Mouse (Mus musculus): ENCODE measurements around the gene Med20. TPM values are rescaled to one million over a fixed set of nuclear protein-coding genes. Genes with fewer than 3 reads are reported as not detected.

Med20 gene
- polyA plus RNA-seq, 1 experiment, result 20.6 TPM

DNA sequence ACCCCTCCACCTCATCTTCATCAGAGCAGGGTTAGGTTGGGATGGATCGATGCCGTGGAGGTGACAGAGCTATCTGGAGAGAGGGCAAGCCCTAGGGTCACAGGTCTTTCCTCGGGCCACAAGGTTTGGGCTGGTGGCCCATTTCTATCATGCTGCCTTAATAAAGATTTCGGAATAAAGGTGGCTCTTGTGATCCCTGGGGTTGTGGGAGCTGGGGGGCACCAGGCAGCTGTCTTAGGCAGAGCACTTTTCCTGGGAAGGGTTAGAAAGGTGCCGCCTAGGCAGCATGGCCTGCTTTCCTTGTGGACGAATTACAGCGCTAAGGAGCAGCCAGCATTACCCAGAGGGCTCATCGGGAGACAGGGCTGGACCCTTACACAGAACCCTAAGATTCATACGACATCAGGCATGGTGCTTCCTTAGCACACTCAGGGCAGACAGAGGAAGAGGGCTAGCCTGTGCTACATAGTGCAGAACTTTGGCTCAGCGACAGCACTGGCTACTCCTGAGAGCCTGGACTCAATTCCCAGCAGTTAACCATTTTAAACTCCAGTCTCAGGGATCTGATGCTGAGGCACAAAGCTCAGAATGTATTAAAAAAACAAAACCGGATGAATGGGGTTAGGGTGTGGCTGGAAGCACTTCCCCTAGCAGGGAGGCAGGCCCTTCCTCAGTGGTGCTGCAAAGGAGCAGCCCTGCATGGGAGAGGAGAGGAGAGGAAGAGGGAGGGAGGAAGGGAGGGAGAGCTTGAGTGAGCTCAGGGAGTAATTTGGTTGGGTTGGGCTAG is 11.7 kb upstream of the Med20 start:
- H3K36me3 ChIP-seq (ENCODE audit: control insufficient read depth, insufficient read depth, low read length), result peaks cover 23% of the 10 kb centered on the region
- 72% methylated on average over 11 of the region's 11 CpGs for WGBS
- TF ChIP-seq POLR2A (IDR thresholded peaks at IDR 0.05; ENCODE audit: low read depth, low read length) (no peak), CTCF (IDR thresholded peaks at IDR 0.05; ENCODE audit: extremely low read depth, insufficient read depth, insufficient read length, insufficient replicate concordance) (no peak)
- no peaks in the 10 kb centered on the region for H3K27me3 ChIP-seq (ENCODE audit: control insufficient read depth, insufficient read depth, low read length)
- H3K4me1 ChIP-seq (ENCODE audit: control insufficient read depth, insufficient read depth, insufficient read length), result peaks cover 40% of the 10 kb centered on the region
- H3K27ac ChIP-seq (ENCODE audit: insufficient read depth, low read length), result peak overlapping the region; percentile 73
- no peak overlapping the region for H3K4me3 ChIP-seq (ENCODE audit: extremely low read depth, insufficient read depth, insufficient read length)
- DNase-seq (ENCODE audit: low read depth in 1 of 2, low spot score in 2 of 2), result no peak

- H3K27ac ChIP-seq (ENCODE audit: insufficient read depth, low read length), result peak overlapping the region; percentile 73
- H3K4me3 ChIP-seq (ENCODE audit: extremely low read depth, insufficient read depth, insufficient read length), result no peak overlapping the region
- peaks cover 33% of the 10 kb centered on the region for H3K4me1 ChIP-seq (ENCODE audit: control insufficient read depth, insufficient read depth, insufficient read length)
- peaks cover 28% of the 10 kb centered on the region for H3K36me3 ChIP-seq (ENCODE audit: control insufficient read depth, insufficient read depth, low read length)
- H3K27me3 ChIP-seq (ENCODE audit: control insufficient read depth, insufficient read depth, low read length), result no peaks in the 10 kb centered on the region
- no peak for TF ChIP-seq POLR2A (IDR thresholded peaks at IDR 0.05; ENCODE audit: low read depth, low read length)
- no peak for TF ChIP-seq CTCF (IDR thresholded peaks at IDR 0.05; ENCODE audit: extremely low read depth, insufficient read depth, insufficient read length, insufficient replicate concordance)
- peak in 1 of 2 experiments; percentile 33 for DNase-seq (ENCODE audit: low read depth in 1 of 2, low spot score in 2 of 2)
- 23% methylated on average over 13 of the region's 13 CpGs for WGBS
Observed at GRCm38 (mm10) chr17:47600601-47601388, 10.6 kb upstream of the Med20 start.

DNA sequence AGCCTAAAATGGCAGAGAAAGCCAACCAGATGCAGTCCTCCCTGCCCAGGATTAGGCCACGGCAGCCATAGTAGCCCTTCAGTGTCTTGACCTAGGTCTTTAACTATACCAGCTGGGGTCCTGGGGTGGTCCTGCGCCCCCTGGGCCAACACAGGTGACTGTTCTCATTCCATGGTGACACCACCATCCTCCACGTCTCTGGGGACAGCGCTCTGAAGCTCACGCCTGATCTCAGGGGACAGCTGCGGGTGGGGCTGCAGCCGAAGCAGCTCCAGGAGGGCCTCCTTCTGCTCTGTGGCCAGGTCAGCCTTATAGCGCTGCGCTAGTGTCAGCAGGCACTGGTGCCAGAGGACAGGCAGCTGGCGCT is 10.0 kb upstream of the Med20 start:
- H3K27me3 ChIP-seq (ENCODE audit: control insufficient read depth, insufficient read depth, low read length), result no peaks in the 10 kb centered on the region
- H3K4me1 ChIP-seq (ENCODE audit: control insufficient read depth, insufficient read depth, insufficient read length), result peaks cover 28% of the 10 kb centered on the region
- H3K27ac ChIP-seq (ENCODE audit: insufficient read depth, low read length), result peak overlapping the region; percentile 73
- H3K4me3 ChIP-seq (ENCODE audit: extremely low read depth, insufficient read depth, insufficient read length), result no peak overlapping the region
- TF ChIP-seq CTCF (IDR thresholded peaks at IDR 0.05; ENCODE audit: extremely low read depth, insufficient read depth, insufficient read length, insufficient replicate concordance) (no peak), POLR2A (IDR thresholded peaks at IDR 0.05; ENCODE audit: low read depth, low read length) (no peak)
- peaks cover 30% of the 10 kb centered on the region for H3K36me3 ChIP-seq (ENCODE audit: control insufficient read depth, insufficient read depth, low read length)
- 80% methylated on average over 10 of the region's 10 CpGs for WGBS
- no peak for DNase-seq (ENCODE audit: low read depth in 1 of 2, low spot score in 2 of 2)

- Histone ChIP-seq H3K4me1 (ENCODE audit: control insufficient read depth, insufficient read depth, insufficient read length) (peaks cover 26% of the 10 kb centered on the region), H3K36me3 (ENCODE audit: control insufficient read depth, insufficient read depth, low read length) (peaks cover 30% of the 10 kb centered on the region), H3K27ac (ENCODE audit: insufficient read depth, low read length) (no peak overlapping the region), H3K4me3 (ENCODE audit: extremely low read depth, insufficient read depth, insufficient read length) (no peak overlapping the region), H3K27me3 (ENCODE audit: control insufficient read depth, insufficient read depth, low read length) (no peaks in the 10 kb centered on the region)
- no peak for DNase-seq (ENCODE audit: low read depth in 1 of 2, low spot score in 2 of 2)
- 95% methylated on average over 11 of the region's 11 CpGs for WGBS
- no peak for TF ChIP-seq POLR2A (IDR thresholded peaks at IDR 0.05; ENCODE audit: low read depth, low read length)
- TF ChIP-seq CTCF (IDR thresholded peaks at IDR 0.05; ENCODE audit: extremely low read depth, insufficient read depth, insufficient read length, insufficient replicate concordance), result no peak
Observed at GRCm38 (mm10) chr17:47602289-47602688, 9.1 kb upstream of the Med20 start.

GRCm38 (mm10) chr17:47606220-47606619 is 5.2 kb upstream of the Med20 start:
- no peak overlapping the region for H3K4me3 ChIP-seq (ENCODE audit: extremely low read depth, insufficient read depth, insufficient read length)
- H3K27me3 ChIP-seq (ENCODE audit: control insufficient read depth, insufficient read depth, low read length), result no peaks in the 10 kb centered on the region
- 74% methylated on average over 5 of the region's 5 CpGs for WGBS
- no peak overlapping the region for H3K27ac ChIP-seq (ENCODE audit: insufficient read depth, low read length)
- TF ChIP-seq POLR2A (IDR thresholded peaks at IDR 0.05; ENCODE audit: low read depth, low read length) (no peak), CTCF (IDR thresholded peaks at IDR 0.05; ENCODE audit: extremely low read depth, insufficient read depth, insufficient read length, insufficient replicate concordance) (peak; percentile 22; the same call in 1 of the 2 replicates)
- peaks cover 24% of the 10 kb centered on the region for H3K36me3 ChIP-seq (ENCODE audit: control insufficient read depth, insufficient read depth, low read length)
- DNase-seq (ENCODE audit: low read depth in 1 of 2, low spot score in 2 of 2), result no peak
- H3K4me1 ChIP-seq (ENCODE audit: control insufficient read depth, insufficient read depth, insufficient read length), result peaks cover 7% of the 10 kb centered on the region

DNA sequence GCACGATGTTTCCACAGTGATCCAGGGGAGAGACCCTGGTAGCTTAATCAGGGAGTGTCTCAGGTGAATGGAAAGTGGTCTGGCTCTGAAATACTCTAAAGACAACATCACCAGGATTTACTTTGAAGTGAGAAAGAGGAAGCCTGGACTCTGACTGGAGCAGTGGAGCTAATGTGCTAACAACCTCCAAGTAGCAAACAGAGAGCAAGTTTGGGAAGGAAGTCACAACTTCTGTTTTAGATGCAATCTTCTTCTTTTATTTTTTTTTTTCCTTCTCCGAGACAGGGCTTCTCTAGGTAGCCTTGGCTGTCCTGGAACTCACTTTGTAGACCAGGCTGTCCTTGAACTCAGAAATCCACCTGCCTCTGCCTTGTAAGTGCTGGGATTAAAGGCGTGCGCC is 2.2 kb upstream of the Med20 start:
- 86% methylated on average over 4 of the region's 4 CpGs for WGBS
- H3K36me3 ChIP-seq (ENCODE audit: control insufficient read depth, insufficient read depth, low read length), result peaks cover 9% of the 10 kb centered on the region

More for the DNA sequence above, 2.2 kb upstream of the Med20 start:
- DNase-seq (ENCODE audit: low read depth in 1 of 2, low spot score in 2 of 2), result no peak
- H3K27me3 ChIP-seq (ENCODE audit: control insufficient read depth, insufficient read depth, low read length), result no peaks in the 10 kb centered on the region
- H3K27ac ChIP-seq (ENCODE audit: insufficient read depth, low read length), result no peak overlapping the region
- no peak overlapping the region for H3K4me3 ChIP-seq (ENCODE audit: extremely low read depth, insufficient read depth, insufficient read length)
- H3K4me1 ChIP-seq (ENCODE audit: control insufficient read depth, insufficient read depth, insufficient read length), result peaks cover 6% of the 10 kb centered on the region; the same call in 1 of the 2 replicates
- TF ChIP-seq CTCF (IDR thresholded peaks at IDR 0.05; ENCODE audit: extremely low read depth, insufficient read depth, insufficient read length, insufficient replicate concordance) (no peak), POLR2A (IDR thresholded peaks at IDR 0.05; ENCODE audit: low read depth, low read length) (no peak)

Measured in spleen, adult 2 months (tissue).